Mouse (Mus musculus): ENCODE data around the gene Nop2. TPM values are rescaled to one million over a fixed set of nuclear protein-coding genes. Genes with fewer than 3 reads are reported as not detected.

Nop2 gene
- polyA plus RNA-seq, 1 experiment = 24.5 TPM

DNA sequence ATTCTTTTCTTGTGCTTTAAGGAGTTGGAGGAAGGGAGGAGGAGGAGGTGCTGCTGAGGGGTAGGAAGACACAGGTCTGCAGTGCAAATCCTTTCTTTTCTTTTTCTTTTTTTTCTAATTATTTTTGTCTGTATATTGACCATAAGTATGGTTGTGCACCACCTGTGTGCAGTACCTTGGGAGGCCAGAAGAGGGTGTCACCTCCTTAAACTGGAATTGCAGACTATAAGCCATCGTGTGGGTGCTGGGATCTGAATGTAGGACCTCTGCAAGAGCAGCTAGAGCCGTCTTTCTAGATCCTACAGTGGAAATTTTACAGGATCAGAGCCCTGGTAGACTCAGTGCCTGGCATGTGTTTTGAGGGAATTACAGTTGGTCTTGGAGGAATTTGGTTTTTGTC is 24.0 kb upstream of the Nop2 start:
- Histone ChIP-seq H3K9me3 (no peaks in the 10 kb centered on the region), H3K4me3 (replicated peaks) (no peak overlapping the region), H3K27me3 (replicated peaks) (no peaks in the 10 kb centered on the region), H3K36me3 (replicated peaks; ENCODE audit: low read length) (peaks cover 96% of the 10 kb centered on the region), H3K4me1 (peaks cover 8% of the 10 kb centered on the region; the same call in 1 of the 2 replicates)
- TF ChIP-seq GATA1 (IDR thresholded peaks at IDR 0.05; ENCODE audit: borderline replicate concordance, low read length) (no peak), FLI1 (IDR thresholded peaks at IDR 0.05; ENCODE audit: low read length) (no peak)

DNA sequence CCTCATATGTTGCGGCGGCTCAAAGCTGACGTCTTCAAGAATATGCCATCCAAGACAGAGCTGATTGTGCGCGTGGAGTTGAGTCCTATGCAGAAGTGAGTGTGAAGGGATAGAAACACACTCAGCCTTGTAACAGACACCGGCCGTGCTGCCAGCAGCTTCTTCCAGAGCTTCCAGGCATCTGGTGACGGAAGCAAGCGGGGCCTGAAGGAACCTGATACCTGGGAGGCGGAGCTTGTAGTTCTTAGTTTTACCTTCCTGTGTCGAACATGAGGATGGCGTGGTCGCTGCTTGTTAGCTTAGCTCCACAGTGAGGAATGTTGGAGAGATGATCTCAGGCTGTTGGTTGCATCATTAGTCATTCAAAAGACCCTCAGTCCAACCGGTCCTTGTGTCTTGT is 22.3 kb upstream of the Nop2 start:
- Histone ChIP-seq H3K27me3 (replicated peaks) (no peaks in the 10 kb centered on the region), H3K36me3 (replicated peaks; ENCODE audit: low read length) (peaks cover 98% of the 10 kb centered on the region)
- TF ChIP-seq GATA1 (IDR thresholded peaks at IDR 0.05; ENCODE audit: borderline replicate concordance, low read length) (no peak), FLI1 (IDR thresholded peaks at IDR 0.05; ENCODE audit: low read length) (no peak)

DNA sequence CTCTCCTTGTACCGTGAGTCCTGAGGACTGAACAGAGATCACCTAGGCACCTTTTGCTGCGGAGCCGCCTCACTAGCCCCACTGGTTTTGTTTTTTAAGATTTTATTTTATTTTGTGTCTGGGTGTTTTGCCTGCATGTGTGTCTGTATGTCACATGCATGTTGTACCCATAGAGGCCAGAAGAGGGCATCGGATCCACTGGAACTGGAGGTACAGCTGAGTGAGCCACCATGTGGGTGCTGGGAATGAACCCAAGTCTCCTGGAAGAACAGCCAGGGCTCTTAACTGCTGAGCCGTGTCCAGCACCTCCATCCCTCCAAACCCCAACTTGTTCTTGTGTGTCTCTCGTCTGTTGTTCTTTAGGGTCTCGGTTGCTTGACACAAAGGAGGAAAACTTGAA is 20.8 kb upstream of the Nop2 start:
- H3K36me3 ChIP-seq (replicated peaks; ENCODE audit: low read length) = peaks cover 97% of the 10 kb centered on the region
- H3K4me3 ChIP-seq (replicated peaks) = no peak overlapping the region
- H3K4me1 ChIP-seq = peaks cover 5% of the 10 kb centered on the region; the same call in 1 of the 2 replicates
- no peaks in the 10 kb centered on the region for H3K27me3 ChIP-seq (replicated peaks)
- TF ChIP-seq FLI1 (IDR thresholded peaks at IDR 0.05; ENCODE audit: low read length) (no peak), GATA1 (IDR thresholded peaks at IDR 0.05; ENCODE audit: borderline replicate concordance, low read length) (no peak)
- no peaks in the 10 kb centered on the region for H3K9me3 ChIP-seq

More for the DNA sequence above, 22.3 kb upstream of the Nop2 start:
- Histone ChIP-seq H3K4me1 (peaks cover 5% of the 10 kb centered on the region; the same call in 1 of the 2 replicates), H3K4me3 (replicated peaks) (no peak overlapping the region), H3K9me3 (no peaks in the 10 kb centered on the region)

DNA sequence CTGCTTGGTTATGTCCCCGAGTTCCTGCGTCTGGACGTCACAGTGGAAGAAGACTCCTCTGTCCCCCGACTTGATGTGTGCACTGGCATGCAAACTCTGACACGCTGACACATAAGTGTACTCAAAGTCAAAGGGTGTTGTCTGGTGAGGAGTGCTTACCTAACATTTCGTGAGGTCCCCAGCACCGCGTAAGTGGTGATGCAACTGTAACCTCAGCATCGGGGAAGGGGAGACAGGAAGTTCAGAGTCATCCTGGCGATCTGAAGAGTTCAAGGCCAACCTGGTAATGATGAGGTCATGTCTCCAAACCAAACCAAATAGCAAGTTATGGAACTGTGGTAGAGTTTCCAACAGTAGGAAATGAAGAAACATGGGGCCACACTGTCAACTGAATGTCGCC is 19.2 kb upstream of the Nop2 start:
- H3K4me1 ChIP-seq = 0 out of 2 replicates have a peak, but pooled peaks cover 5% of the 10 kb centered on the region
- TF ChIP-seq FLI1 (IDR thresholded peaks at IDR 0.05; ENCODE audit: low read length) = no peak
- TF ChIP-seq GATA1 (IDR thresholded peaks at IDR 0.05; ENCODE audit: borderline replicate concordance, low read length) = no peak
- no peaks in the 10 kb centered on the region for H3K27me3 ChIP-seq (replicated peaks)
- no peak overlapping the region for H3K4me3 ChIP-seq (replicated peaks)
- peaks cover 97% of the 10 kb centered on the region for H3K36me3 ChIP-seq (replicated peaks; ENCODE audit: low read length)
- H3K9me3 ChIP-seq = no peaks in the 10 kb centered on the region

DNA sequence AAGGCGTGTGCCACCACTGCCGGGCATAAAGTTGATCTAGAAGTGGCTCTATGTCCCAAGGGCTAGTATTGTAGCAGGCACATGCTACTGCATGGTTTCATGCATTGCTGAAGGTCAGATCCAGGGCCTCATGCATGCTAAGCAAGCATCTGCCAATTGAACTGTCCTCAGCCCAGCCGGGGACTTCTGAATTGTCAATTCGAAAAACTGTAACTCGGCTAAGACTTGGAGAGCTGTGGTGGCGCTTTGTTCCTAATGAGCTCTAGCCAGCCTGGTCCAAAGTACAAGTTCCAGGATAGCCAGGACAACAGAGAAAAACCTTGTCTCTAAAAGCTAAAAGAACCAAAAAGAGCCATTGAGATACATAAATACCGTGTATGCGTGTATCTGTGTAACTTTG is 12.3 kb upstream of the Nop2 start:
- Histone ChIP-seq H3K36me3 (replicated peaks; ENCODE audit: low read length) (peaks cover 97% of the 10 kb centered on the region), H3K9me3 (no peaks in the 10 kb centered on the region), H3K4me3 (replicated peaks) (no peak overlapping the region), H3K27me3 (replicated peaks) (no peaks in the 10 kb centered on the region), H3K4me1 (no peaks in the 10 kb centered on the region)
- TF ChIP-seq FLI1 (IDR thresholded peaks at IDR 0.05; ENCODE audit: low read length) (no peak), GATA1 (IDR thresholded peaks at IDR 0.05; ENCODE audit: borderline replicate concordance, low read length) (no peak)

DNA sequence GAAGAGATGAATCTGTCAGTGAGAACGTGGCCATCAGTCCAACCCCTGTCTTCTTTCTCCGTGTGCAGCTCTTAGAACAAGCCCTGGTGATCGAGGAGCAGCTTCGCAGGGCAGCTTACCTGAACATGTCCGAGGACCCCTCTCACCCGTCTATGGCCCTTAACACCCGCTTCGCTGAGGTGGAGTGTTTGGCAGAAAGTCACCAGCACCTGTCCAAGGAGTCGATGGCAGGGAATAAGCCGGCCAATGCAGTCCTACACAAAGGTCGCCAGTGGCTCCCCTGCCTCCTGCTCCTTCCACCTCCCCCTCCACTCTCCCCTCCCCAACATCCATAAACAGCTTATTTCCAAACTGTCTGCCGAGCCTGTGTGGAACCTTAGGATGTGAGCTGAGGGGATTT is 3.0 kb upstream of the Nop2 start:
- no peaks in the 10 kb centered on the region for H3K27me3 ChIP-seq (replicated peaks)
- peaks cover 27% of the 10 kb centered on the region for H3K4me1 ChIP-seq
- H3K9me3 ChIP-seq = no peaks in the 10 kb centered on the region
- peaks cover 74% of the 10 kb centered on the region for H3K36me3 ChIP-seq (replicated peaks; ENCODE audit: low read length)
- no peak overlapping the region for H3K4me3 ChIP-seq (replicated peaks)
- no peak for TF ChIP-seq GATA1 (IDR thresholded peaks at IDR 0.05; ENCODE audit: borderline replicate concordance, low read length)
- TF ChIP-seq FLI1 (IDR thresholded peaks at IDR 0.05; ENCODE audit: low read length) = no peak

DNA sequence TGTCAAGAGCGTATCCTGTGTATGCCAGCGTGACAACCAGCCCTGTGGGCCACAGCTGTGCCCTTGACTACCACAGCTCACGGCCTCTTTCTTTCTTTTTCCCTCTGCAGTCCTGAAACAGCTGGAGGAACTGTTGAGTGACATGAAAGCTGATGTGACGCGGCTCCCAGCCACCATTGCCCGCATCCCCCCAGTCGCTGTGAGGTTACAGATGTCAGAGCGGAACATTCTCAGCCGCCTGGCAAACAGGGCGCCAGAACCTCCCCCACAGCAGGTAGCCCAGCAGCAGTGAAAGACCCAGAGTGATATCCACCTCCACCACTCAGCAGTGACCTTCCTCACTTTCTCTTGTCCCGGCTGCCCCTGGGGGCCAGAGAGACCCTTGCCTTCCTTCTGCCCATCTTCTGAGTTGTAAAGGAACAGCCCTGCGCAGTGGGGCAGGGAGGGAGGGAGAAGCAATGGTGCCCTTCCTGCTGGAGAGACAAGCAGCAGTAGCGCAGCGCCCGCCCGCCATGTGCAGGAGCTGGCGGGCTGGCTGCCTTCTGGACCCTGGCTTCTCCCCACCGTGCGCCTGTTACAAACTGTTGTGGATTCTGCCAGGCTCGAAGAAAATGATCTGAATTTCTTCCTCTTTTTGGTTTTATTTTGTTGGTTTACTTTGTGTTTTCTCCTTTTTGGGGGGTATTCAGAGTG is 1.9 kb upstream of the Nop2 start:
- peak overlapping the region; percentile 46 for H3K4me3 ChIP-seq (replicated peaks)
- peaks cover 74% of the 10 kb centered on the region for H3K36me3 ChIP-seq (replicated peaks; ENCODE audit: low read length)
- H3K4me1 ChIP-seq = peaks cover 38% of the 10 kb centered on the region
- TF ChIP-seq GATA1 (IDR thresholded peaks at IDR 0.05; ENCODE audit: borderline replicate concordance, low read length) (no peak), FLI1 (IDR thresholded peaks at IDR 0.05; ENCODE audit: low read length) (no peak)
- no peaks in the 10 kb centered on the region for H3K9me3 ChIP-seq
- H3K27me3 ChIP-seq (replicated peaks) = no peaks in the 10 kb centered on the region

DNA sequence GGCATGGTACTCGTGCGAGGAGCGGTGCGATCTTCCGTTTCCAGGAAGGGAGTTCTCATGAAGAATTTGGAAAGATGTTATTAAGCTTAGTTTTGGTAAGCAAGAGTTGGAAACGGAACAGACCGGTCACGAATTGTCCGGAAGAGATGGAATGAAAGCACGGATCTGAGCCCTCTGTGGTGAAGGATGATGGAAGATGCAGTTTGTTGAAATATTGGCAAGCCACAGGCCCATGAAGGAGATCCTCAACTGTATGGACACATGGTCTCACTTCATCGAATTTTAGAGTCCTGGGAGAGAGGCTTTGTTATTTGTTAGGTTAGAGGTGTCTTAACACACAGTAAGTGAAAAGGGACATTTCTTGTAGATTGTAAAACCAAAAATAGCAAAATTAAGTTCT is 761 bp downstream of the Nop2 start:
- TF ChIP-seq GATA1 (IDR thresholded peaks at IDR 0.05; ENCODE audit: borderline replicate concordance, low read length) (no peak), FLI1 (IDR thresholded peaks at IDR 0.05; ENCODE audit: low read length) (no peak)
- Histone ChIP-seq H3K4me1 (peaks cover 43% of the 10 kb centered on the region), H3K36me3 (replicated peaks; ENCODE audit: low read length) (peaks cover 72% of the 10 kb centered on the region), H3K4me3 (replicated peaks) (peak overlapping the region; percentile 96), H3K27me3 (replicated peaks) (no peaks in the 10 kb centered on the region), H3K9me3 (no peaks in the 10 kb centered on the region)

DNA sequence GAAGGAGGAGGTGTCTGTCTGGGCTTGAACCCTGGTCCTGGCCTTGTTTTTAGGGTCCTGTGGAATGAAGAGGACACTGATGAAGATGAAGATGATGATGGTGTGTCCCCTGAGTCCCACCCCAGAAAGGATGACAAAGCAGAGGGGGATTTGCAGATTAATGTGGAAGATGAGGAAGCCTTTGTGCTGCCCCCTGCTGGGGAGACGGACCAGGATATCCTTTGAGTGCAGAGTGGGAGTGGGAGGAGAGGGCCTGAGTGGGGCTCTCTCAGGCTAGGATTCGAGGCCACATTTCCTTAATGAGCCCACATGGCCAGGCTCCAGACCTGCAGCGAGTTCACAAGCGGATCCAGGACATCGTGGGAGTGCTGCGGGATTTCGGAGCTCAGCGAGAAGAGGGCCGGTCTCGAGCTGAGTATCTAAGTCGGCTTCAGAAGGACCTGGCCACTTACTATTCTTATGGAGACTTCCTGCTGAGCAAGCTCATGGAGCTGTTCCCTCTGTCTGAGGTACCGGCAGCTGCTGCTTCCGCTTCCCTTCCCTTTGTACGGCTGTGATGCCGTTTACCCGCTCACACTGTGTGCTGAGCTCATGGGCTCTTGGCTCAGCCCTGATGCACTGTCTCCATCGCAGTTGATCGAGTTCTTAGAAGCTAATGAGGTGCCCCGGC is 5.4 kb downstream of the Nop2 start:
- Histone ChIP-seq H3K27me3 (replicated peaks) (no peaks in the 10 kb centered on the region), H3K4me3 (replicated peaks) (no peak overlapping the region), H3K36me3 (replicated peaks; ENCODE audit: low read length) (peaks cover 89% of the 10 kb centered on the region), H3K4me1 (peaks cover 40% of the 10 kb centered on the region), H3K9me3 (no peaks in the 10 kb centered on the region)
- TF ChIP-seq GATA1 (IDR thresholded peaks at IDR 0.05; ENCODE audit: borderline replicate concordance, low read length) (no peak), FLI1 (IDR thresholded peaks at IDR 0.05; ENCODE audit: low read length) (no peak)

DNA sequence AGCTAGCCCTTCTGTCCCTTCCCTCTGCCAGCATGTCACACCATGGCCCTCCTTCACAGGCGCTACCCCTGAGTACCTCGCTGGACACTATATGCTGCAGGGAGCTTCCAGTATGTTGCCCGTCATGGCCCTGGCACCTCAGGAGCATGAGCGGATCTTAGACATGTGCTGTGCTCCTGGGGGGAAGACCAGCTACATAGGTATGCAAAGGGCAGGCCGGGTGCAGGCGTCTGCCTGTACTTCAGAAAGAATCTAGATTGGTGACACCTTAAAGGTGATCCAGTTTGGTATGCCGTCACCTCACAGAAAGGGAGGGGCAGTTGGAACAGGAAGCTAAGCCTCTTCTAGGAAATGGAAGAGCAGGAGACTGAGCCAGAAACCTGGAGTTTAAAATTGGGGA is 8.0 kb downstream of the Nop2 start:
- H3K27me3 ChIP-seq (replicated peaks) = no peaks in the 10 kb centered on the region
- TF ChIP-seq FLI1 (IDR thresholded peaks at IDR 0.05; ENCODE audit: low read length) = no peak
- H3K4me3 ChIP-seq (replicated peaks) = no peak overlapping the region
- no peaks in the 10 kb centered on the region for H3K9me3 ChIP-seq
- H3K4me1 ChIP-seq = peaks cover 28% of the 10 kb centered on the region
- H3K36me3 ChIP-seq (replicated peaks; ENCODE audit: low read length) = peaks cover 91% of the 10 kb centered on the region
